Mouse (Mus musculus) spleen, postnatal 10 days (tissue): ENCODE measurements around the gene Scd2.

Source experiments
- DNase-seq, 2 experiments: peaks; one replicate each; pipeline ENCODE4 v3.0.0; 2021 to 2022; ENCODE audit warnings: low spot score in 2 of 2

Scd2 gene

DNA sequence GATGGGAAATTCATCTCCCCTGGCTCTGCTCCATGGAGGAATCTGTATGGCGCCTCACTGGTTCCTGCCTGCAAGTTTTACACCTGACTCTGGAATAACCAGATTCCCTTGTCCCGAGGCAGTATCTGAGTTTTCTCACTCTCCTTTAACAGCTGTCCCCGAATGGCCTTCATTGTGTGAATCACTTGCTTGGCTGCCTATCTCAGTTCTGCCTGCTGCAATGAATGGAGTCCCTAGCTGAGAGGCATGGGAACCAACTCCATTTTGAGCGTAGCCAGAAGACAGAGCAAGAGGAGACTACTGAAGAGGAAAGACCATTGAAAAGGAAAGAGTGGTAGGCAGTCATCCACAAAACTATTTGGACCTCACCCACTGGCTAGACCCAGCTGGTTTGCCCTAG lies 19.8 kb upstream of the Scd2 start:
- DNase-seq, result no peak

DNA sequence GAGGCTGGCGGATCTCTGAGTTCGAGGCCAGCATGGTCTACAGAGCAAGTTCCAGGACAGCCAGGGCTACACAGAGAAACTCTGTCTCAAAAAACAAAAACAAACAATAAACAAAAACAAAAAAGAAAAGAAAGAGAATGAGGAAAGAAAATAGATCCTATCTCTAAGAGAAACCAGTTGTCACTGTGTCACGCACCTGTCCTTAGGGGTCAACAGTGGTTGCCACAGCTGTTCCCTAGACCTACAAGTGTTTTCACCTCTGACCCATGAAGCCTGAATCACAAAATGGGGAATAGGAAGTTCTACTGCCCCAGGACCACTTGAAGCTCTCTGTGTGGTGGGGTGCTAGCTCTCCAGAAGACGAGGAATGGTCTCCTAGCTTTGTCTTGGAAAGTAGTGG lies 19.0 kb upstream of the Scd2 start:
- DNase-seq, result peak in 1 of 2 experiments; percentile 8

DNA sequence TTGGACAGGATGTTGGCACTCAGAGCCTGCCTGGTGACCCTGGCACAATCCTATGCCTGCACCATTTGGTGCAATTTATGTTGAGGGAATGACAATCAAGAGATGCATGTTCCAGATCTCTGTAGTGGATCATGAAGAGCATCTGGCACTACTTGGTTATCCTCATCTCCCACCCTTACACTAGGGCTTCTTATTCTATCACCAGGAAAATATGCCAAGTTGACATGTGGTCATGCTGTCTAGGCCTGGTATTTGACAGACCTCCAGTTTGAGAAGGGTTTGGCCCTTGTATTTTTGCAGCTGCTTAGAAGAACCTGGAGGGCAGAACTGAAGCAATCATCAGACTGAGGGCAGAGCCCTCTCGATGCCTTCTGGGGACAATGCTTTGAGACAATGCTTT lies 18.1 kb upstream of the Scd2 start:
- DNase-seq, result no peak

DNA sequence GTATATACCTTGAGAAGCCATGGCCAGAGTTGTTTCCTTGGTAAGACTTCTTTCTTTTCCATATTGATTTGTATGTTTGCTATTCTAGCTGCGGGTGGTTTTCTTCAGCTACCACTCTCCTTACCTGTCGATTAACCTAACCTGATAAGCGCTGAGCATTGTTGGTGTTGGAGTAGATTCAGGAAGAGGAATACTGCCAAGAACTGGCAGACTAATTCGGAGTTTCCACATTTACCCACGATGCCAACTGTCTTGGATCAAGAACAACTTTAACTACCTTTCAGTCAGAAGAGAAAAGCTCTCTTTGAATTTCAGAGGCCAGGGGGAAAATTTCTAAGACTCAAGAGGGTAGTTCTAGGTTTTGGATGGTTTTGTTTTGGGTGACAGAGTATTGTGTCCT lies 16.6 kb upstream of the Scd2 start:
- no peak for DNase-seq

DNA sequence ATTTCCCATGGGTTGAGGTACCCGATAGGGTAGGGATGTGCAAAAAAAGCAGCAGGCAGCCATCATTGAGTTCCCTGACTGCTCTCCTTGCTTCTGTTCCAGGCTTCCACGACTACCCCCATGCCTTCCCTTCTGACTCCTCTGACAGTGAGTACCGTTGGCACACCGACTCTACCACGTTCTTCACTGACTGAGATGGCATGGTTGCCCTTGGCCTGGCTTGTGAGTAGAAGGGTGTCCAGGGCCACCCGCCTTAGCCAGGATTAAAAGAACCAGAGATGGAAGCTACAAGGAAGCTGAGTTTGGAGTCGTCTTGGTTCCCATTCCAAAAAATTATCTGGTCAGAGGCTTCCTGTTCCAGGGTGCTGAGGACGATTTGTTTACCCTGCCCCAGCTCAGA lies 15.5 kb upstream of the Scd2 start:
- DNase-seq, result no peak

DNA sequence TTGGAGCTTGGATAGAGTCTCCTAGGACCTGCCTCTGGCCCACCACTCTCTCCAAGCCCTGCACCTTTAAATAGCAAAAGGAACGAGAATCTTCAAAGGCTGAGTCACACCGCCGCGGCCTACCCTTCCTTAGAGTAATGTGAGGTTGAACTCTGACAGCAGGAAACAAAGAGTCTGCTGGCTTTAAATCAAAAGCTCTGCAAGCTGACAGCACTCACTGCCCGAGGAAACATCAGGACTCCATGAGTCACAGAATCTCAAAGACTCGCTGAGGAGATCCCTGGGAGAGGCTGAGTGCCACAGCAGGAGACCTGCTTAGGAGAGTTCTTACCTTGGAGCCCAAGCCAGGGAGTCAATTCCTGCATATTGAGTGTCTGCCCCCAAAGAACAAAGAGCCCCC lies 12.7 kb upstream of the Scd2 start:
- peak in 1 of 2 experiments; percentile 21 for DNase-seq

DNA sequence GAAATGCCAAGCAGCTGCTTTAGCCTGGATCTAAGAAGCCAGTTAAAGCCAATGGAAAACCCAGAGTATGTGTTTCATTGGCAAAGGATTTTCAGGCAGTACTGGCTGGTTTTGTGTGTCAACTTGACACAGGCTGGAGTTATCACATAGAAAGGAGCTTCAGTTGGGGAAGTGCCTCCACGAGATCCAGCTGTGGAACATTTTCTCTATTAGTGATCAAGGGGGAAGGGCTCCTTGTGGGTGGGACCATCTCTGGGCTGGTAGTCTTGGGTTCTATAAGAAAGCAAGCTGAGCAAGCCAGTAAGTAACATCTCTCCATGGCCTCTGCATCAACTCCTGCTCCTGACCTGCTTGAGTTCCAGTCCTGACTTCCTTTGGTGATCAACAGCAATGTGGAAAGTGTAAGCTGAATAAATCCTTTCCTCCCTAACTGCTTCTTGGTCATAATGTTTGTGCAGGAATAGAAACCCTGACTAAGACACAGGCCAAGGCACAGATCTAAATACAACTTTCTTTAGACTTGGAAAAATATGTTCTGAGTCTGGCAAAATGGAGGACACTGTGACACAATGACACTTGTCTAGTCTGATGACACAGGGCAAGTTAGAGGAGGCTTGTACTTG lies 11.5 kb upstream of the Scd2 start:
- DNase-seq, result peak in 1 of 2 experiments; percentile 7

DNA sequence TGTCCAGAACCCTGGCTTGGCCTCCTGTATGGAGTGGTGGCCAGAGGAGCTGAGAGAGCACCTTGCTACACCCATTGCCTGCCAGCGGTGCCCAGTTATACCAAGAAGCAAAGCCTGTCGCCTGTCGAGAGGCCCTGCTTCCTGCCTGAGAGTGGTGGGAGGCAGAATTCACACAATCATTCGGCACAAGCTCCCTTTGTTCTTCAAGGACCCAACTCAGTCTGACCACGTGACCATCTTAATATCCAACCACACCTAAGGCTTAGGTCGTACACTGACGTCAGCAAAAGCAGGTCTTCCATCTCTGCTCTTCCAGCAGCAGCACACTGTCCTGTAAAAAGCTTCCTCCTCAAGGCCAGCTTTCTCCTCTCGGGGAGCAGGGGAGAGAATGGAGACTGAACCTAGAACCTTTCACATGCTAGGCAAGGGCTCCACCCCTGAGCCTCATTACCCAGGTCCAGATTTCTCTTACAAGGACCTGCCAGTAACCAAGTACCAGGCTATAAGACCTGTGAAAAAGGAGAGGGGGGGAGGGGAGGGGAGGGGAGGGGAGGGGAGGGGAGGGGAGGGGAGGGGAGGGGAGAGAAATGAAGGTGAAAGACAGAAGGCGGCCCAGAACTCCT lies 10.8 kb upstream of the Scd2 start:
- no peak for DNase-seq

DNA sequence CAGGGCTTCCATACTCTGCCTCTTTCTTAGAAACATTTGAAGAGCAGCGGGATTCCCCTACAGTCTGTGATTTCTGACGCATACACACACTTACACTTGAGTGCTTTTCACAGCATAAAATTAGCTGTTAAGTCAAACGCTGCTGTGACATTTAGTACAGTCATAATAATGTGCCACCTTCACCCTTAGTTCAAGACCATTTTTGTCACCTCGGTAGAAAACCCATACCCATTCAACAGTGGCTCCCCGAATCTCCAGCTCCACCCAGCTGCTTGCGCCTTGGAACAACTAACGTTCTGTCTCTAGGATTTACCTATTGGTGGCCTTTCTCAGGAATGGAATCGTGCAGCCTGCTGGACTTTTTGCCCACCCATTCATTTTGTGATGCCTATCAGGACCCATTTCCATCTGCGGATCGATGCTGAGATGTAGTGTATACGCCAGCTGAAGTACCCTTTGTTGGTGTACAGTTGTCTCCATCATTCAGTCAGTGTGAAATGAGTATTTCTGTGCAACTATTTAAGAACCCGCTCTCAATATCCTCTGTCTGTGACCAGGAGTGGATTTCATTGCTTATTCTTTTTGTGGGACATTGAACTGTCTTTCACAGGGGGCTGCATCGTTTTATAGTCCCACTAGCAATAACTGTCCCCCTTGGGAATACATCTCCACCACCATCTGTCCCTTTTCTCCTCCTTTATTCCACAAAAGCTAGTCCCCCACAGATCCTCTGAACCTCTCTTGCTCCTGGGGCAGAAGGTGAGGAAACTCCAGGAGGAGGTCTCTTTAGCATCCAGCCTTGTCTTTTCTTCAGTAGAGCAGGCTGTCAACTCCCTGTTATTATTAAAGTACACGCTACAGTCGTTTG lies 10.1 kb upstream of the Scd2 start:
- DNase-seq, result no peak

DNA sequence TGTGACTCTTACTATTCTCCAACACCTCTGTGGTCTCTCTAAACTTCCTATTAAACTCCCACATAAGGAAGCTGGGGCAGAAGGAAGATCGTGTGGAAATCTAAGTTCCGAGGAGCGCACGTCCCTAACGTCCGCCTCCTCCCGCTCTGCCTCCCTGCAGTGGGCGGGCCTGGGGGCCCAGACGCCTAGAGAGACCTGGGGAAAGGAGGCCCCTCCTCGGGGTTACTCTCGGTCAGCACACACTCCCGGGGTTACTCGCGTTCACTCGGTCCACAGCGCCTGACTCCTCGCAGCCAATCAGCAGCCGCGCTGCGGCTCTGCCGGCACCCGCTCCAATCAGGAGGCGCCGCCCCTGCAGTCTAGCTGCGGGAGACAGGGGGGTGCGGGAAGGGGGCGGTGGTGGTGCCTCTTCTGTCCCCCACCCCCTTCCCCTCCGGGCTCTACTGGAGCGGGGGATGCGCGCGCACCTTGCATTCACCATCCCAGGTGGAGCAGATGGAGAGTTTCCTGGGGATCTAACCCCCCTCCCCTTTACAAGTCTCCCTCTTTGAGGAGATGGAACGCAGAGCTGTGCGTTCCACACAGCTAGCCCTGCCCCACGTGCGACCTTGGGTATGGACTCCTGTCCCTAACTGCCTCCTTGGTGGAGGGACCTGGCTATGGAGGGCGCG lies 9.3 kb upstream of the Scd2 start:
- peak; percentile 60 to 89 for DNase-seq

DNA sequence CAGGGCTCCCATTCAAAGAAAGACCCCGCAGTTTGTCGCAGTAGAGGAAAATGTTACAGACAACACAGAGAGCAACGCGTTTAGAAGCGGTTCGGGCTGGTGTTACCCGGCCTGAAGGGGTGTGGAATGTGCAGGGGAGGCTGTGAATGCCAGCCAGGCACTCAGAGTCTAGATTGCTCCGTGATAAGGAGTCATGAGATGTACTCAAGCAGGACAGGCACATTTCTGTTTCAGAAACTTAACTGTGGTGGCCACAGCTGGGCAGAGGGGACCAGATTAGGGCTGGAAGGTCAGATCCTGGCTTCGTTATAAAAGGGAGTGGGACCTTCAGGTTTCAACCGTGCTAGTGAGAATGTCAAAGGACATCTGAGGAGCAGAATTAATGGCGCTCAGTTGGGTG lies 8.8 kb upstream of the Scd2 start:
- no peak for DNase-seq

DNA sequence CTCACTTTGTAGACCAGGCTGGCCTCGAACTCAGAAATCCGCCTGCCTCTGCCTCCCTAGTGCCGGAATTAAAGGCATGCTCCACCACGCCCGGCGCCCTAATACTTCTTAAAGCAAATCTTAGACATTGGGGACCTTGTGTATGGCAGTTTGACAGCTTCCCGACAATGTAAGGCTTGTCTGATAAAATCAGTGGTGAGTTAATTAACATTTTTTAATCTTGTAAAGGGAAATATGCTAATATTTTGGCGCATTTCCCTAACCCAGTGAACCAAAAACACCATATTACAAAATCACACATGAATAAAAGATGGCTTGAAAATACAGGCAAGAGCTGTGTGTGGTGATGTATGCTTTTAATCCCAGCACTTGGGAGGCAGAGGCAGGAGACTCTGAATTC lies 7.9 kb upstream of the Scd2 start:
- DNase-seq, result no peak

DNA sequence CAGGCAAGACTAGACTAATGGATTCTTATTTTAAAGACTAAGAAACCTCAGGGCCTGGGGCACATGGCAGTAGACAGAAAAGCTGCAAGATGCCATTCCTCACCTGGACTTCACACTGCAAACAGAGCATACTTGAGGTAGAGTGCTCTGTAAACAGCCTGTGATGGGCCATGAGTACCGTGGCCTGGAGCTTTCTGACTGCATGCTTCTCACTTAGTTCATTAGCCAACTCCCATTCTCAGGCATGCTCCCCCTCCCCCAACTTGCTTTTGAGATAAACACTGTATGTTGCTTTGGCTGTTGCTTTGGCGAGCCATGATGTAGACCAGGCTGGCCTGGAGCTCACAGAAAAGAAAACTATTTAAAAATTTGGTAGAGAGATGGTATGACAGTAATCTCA lies 7.4 kb upstream of the Scd2 start:
- DNase-seq, result no peak

DNA sequence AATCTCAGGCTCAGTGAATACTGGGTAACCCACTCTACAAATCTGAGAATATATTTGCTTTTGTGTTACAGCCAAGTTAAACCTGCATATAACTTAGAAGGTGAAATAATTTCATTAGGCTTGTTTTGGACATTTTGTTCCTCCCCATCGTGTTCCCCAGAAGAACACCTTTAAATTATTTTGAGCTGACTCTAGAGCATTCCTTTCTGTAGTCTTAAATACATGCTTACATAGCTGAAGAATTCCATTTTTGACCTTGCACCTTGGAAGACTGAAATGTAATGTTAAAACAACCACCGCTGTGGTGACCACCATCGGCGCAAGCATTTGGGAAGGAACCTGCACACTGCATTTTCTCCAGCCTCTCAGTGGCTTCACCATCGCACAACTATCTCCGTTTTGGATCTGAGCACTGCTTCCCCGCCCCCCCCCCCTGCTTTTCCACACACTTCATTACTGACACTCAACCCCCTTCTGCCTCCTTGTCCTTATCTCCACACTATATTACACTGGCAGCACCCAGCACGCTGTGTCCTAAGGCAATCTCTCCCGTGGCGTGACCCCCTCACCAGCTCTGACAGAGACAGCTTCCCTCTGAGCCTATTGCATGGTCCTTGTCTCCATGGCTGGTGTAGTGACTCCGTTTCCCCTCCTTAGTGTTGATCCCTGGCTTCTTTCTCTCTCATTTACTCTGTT lies 5.9 kb upstream of the Scd2 start:
- no peak for DNase-seq

DNA sequence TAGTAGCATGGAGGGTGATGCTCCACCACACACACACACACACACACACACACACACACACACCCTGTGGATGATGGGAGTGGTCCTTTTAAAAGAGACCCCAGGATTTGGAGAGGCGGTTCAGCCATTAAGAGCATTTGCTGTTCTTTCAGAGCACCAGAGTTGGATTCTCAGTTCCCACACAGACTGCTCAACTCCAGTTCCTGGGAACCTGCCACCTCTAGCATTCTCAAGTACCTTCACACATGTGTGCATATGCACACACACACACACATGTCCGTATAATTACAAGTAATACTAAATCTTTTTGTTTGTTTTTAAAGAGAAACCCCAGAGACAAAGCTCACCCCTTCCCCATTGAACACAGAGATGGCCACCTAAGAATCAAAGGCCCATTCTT lies 1.4 kb upstream of the Scd2 start:
- DNase-seq, result no peak

DNA sequence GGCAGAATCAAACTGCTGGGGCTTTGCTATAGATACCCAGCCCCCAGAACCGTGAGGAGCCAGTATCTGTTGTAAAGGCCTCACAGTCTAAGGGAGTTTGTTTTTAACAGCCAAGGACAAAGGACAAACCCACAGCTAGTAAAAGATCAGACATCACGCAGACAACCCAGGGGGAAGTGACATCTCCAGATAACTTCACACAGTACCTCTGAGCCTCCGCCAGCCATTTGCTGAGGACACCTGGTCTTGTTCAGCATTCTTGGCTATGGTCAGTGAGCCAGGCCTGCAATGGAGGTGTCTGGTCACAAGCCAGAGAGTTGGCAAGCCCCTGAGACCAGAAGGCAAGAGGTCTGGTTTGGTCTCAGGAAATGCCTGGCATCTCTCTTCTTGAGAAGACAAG lies 991 bp upstream of the Scd2 start:
- no peak for DNase-seq

DNA sequence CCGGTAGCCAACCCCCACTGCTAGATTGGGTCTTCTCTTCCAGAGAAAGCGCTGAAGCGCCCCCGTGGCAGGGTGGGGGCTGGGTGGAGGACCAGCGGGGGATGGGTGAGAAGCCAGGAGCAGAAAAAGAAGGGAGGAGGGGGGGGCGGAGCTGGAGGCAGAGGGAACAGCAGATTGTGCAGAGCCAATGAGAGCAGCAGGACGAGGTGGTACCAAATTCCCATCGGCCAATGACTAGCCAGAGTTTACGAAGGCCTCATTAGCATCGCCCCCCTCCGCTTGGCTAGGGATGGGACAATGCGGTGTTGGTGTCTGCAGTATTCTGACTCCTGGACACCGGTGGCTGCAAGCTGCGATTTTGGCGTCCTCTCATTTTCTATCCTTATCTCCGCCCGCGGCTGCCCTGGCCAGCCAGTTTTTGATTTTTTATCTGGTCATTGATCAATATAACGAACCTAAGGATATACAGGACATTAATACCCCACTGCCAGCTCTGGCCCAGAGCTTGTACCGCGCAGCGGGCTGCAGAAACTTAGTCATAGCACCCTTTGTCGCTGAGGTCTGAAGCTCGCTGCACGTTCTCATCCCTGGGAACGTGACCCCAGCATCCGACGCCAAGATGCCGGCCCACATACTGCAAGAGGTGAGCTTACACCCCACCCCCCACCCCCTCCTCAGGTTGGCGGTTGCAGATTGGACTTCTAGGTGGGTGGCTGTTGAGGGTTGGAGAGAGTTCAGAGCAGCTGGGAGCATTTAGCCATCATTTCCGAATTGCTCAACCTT lies 486 bp downstream of the Scd2 start:
- DNase-seq, result peak; percentile 54 to 75

DNA sequence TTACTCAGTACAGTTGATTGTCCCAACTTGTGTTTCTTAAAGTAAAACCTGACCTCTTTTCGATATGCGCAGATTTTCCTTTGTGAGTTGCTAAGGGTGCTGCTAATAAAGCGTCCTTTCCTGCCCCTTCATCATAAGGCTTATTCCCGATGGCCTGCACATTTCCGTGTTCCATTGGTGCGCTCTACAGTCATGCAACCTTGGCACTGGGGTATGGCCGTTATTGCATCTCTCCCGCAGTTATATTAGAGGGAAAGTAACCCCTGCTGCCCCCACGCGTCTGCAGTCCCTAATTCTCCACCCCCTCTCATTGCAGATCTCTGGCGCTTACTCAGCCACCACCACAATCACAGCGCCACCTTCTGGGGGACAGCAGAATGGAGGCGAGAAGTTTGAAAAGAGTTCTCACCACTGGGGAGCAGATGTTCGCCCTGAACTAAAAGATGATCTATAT lies 1.1 kb downstream of the Scd2 start:
- DNase-seq, result peak; percentile 81 to 93

DNA sequence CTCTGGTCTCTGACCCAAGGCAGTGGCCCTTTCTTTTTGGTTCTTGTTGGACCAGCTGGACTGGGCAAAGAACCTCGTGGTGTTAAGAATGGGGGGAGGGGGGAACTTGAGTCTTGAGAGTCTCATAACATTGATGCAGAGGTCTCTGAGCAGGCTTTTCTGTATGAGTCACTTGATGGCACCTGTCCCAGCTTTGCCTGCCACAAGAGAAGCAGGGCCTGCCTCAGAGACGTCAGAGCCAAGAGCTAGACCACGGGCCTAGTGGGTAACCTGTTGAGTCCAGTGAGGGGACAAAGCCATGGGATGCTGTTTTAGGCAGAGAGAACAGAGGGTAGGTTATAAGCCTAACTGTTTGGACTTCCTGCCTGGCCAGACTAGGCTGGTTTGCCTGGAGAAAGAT lies 1.8 kb downstream of the Scd2 start:
- DNase-seq, result peak in 1 of 2 experiments; percentile 26

DNA sequence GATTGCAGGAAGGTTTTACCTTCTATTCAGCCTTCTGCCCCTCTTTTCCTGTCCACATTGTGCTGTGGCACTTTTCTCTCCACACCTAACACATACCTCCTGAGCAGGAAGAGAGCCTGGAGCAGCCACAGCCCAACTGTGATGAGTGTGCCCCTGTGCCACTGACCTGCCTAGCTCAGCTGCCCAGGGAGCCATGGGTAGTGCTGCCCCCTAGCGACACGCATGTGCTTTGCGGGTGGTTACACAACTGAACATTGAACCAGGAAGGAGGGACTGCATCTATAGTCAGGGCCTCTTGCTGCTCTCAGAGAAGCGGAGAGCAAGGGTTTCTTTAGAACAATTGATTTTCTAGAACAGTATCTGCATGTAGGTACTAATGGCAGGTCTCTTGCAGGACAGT lies 2.3 kb downstream of the Scd2 start:
- DNase-seq, result peak; percentile 83 to 92

DNA sequence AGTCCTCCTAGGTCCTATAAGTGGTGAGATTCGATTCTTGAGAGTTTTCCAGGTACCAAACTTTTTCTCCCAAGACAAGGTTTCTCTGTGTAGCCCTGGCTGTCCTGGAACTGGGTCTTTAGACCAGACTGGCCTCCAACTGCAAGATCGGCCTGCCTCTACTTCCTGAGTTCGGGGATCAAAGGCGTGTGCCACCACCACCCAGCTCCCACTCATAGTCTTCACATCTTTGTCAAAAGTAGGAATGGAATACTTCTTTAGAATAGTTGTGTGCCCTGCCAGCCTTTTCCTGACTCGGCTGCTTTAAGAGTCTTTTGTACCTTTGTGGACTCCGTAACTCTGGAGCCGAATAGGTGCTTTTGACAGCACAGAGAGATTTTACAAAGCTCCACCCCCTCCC lies 2.7 kb downstream of the Scd2 start:
- no peak for DNase-seq
